Mouse (Mus musculus) frontal cortex, postnatal 25 days (tissue): Measurements from ENCODE around the gene Tspoap1.

ENCODE experiments used
- DNase-seq, 2 experiments: peaks; one replicate each; pipeline ENCODE4 v3.0.0; 2022; ENCODE audit warnings: low spot score in 2 of 2

The Tspoap1 gene

GRCm38 (mm10) chr11:87758957-87759608 is 1.3 kb upstream of the Tspoap1 start:
- no peak for DNase-seq

- peak in 1 of 2 experiments; percentile 37 for DNase-seq
Measured at GRCm38 (mm10) chr11:87759609-87760005, 734 bp upstream of the Tspoap1 start.

DNA sequence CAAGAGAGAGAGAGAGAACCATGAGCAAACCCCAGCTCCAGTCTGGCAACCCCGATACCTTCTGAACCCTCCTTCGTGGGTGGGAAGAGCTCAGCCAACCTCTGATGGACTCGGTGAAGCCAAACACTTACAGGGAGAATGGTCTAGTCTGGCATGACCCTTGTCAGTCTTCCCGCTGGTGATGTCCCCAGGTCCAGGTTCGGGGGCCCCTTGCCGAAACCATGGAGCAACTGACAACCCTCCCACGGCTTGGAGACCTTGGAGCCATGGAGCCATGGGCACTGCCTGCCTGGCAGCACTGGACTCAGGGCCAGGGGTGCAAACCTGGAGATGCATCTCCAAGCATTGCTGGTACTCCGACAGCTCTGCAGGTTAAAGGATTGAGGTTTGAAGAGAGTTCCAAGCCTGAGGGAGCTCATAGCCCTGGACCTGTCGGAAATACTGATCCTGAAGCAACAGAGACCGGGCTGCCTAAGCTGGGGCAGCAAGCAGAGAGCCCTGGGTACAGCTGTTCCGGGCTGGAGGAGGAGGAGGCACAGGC is 910 bp downstream of the Tspoap1 start:
- DNase-seq: no peak

DNA sequence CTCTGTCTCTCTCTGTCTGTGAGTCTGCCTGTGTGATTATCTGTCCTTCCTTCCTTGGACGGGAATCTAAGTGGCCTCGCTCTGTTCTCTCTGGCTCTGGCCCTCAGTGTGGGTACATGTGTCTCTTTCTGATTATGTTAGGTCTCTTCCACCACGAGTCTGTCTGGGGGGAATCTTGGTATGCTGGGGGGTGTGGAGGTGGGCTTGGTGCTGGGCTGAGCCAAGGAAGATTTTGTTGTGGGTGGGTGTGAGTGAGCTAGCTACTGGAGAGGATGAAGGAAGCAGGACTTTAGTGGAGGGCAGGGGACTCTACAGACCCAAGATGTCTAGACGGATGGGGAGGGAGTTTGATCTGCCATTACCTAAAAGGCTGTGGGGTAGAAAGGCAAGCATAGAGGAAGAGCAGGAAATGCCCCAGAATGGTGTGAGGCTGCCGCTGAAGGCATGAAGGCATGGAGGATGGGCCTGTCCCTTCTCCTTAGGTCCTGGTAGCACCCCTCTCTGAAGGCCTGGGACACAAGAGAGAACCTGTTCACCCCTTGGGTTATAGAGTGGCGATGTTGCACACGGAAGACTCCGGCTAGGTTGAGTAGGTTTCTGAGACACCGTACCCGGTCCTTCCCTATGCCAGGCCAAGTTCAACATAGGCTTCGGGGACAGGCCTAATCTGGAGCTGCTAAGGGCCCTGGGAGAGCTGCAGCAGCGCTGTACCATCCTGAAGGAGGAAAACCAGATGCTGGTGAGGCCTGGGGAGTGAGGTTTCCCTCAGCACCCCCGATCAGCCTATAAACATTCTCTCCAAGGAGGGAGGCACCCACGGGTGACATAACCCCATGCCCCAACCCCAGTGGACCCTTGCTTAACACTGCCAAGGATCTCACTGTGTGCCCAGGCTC is 1.7 kb downstream of the Tspoap1 start:
- DNase-seq: no peak

GRCm38 (mm10) chr11:87762702-87763385 is 2.5 kb downstream of the Tspoap1 start:
- DNase-seq: no peak

GRCm38 (mm10) chr11:87763511-87763987 is 3.2 kb downstream of the Tspoap1 start:
- DNase-seq: peak; percentile 68 to 74

DNA sequence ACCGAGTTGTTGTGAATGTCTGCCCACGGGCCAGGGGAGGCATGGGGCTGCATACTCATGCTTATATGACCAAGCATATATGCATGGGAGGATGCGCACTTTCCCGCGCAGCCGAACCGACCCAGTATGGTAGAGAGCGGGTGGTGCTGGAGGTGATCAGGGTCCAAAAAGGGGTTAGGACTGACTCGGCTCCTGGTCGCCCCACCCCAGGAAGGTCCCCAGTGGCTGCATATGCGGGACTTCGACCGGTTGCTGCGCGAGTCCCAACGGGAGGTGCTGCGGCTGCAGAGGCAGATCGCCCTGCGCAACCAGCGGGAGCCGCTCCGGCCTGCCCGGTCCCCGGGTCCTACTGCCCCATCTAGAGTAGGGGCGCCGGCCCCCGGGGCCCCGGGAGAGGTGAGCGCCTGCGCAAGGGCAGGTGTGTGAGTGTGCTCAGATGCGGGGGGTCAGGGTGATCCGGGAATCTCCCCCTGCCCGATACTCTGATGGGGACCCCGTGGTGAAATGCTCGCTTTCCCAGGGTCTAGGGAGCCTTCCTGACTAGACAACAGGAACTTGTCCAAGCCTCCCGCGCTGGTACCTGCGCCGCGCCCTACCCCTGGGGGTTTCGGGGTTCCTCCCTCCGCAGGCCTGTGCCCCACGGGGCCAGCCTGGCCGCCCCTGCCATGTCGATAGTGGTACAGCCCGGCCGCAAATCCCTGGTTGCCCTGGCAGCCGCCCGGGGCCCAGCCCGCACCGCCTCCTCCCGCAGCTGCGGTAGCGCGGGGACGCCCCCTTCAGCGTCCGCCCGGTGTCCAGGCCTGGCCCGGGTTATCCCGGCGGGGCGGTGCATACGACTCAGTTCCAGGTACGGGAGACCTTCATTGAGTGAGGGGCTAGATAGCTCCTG is 3.9 kb downstream of the Tspoap1 start:
- DNase-seq: peak in 1 of 2 experiments; percentile 36

DNA sequence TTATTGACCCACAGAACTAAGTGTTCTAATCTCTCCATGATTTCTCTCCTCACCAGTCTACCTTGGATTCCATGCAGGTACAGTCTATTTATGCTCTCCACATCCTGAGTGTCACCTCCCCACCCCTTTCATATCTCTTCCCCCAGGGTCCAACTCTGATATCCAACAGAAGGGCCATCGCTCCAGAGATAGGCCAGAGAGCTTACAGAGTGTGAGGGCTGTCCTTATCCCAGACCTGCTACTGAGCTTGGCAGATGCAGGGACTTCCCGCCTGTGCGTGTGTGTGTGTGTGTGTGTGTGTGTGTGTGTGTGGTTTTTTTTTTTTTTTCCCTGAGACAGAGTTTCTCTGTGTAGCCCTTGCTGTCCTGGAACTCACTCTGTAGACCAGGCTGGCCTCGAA is 8.4 kb downstream of the Tspoap1 start:
- DNase-seq: no peak

DNA sequence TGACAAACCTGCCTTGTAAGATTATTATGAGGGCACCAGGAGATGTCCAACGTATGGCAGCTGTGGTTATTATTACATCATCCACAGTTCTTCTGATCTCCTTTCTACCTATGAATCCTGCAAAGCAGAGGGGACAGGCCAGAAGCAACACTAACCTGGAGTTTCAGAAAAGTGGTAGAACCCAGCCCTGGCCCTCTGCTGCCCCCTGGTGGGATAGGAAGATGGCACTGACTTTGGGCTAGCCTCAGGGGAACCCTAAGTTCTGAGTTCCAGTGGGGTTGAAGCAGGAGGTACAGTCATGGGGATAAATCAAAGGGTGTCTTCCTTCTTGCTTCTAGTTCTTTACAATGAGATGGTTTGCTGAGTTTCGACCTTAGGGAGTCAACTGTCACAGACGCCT is 10.6 kb downstream of the Tspoap1 start:
- peak in 1 of 2 experiments; percentile 69 for DNase-seq

GRCm38 (mm10) chr11:87772354-87772753 is 12.0 kb downstream of the Tspoap1 start:
- no peak for DNase-seq

- DNase-seq: peak in 1 of 2 experiments; percentile 41
Measured at GRCm38 (mm10) chr11:87778100-87778765, 17.9 kb downstream of the Tspoap1 start.

DNA sequence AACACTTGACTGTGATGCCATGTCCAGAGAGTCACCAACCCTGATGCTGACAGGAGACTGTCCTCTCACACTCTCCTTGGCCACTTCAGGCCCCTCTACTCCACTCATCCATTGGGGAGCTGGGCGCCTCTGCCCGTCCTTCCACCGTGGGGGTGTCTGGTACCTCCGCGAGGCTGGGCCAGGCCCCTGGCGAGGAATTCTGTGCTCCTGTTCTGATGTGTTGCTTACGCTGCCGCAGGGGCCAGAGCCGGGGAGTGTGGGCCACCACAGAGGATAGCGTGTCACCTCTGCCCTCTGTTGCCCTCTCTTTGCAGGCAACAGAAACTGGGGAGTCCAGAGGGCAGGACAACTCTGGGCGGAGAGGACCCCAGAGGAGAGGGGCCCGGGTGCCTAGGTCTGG is 18.6 kb downstream of the Tspoap1 start:
- DNase-seq: no peak

GRCm38 (mm10) chr11:87779392-87779791 is 19.1 kb downstream of the Tspoap1 start:
- peak in 1 of 2 experiments; percentile 4 for DNase-seq

DNA sequence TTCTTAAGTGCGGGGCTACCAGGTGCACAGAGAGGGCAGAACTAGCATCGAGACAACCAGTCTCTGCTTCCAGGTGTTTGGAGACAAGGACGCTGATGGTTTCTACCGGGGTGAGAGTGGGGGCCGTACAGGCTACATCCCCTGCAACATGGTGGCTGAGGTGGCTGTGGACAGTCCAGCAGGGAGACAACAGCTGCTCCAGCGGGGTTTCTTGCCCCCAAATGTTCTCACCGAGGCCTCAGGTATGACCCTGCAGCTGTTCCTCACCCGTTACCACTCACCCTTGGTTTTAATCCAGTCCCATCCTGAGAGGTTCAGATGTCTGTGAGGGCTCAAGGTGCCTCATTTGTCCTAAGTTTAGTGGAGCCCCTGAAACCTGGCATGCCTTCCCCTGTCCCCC is 19.8 kb downstream of the Tspoap1 start:
- no peak for DNase-seq

DNA sequence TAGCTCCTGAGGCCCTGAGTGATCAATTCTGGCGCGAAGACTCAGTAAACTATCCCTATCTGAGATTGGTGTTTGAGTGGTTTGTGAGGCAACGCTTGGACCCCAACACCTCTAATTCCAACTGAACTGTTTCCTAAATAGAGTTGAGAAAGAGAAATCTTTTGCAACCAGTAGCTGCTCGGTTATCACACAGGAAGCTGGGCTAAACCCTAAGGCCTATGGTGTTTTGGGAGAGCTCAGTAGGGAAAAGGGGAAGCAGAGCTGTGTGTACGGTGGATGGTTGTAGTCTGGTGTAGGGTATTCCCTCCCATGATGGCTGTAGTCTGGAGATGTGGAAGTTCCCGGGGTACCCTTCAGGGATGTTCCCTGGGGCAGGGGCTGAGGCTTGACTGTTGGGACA is 29.7 kb downstream of the Tspoap1 start:
- DNase-seq: no peak

GRCm38 (mm10) chr11:87793460-87793859 is 33.1 kb downstream of the Tspoap1 start, which contains the start of gene Mpo:
Gene Mpo (plus strand): TSS chr11:87793581.
- DNase-seq: no peak

DNA sequence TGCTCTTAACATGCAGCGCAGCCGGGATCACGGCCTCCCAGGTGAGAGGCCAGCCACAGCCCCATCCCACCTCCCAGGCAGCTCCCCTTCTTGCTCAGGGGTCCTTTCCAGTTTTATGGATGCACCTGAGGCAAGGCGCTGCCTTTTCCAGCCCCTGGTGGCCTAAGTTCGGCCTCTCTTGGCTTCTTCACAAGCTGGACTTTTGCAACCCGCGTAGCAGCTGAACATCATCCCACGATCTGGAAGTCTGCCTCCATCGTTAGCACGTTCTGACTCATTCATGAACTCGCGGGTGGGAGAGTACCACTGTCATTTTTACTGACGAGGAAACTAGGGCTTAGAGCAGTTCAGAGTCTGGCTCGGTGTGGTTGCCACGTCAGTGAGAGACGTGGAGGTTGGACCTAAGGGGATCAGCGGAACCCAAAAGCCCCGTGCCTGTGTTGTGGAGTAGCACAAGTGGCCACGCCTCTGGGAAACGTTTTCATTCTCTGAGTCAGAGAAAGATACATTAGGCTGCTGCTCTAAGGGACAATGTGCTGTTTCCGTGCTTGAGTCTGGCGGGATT is 41.5 kb downstream of the Tspoap1 start:
- DNase-seq: peak in 1 of 2 experiments; percentile 31

- DNase-seq: no peak
Measured at GRCm38 (mm10) chr11:87802621-87803020, 42.3 kb downstream of the Tspoap1 start.

- DNase-seq: no peak
Measured at GRCm38 (mm10) chr11:87805448-87805847, 45.1 kb downstream of the Tspoap1 start.

DNA sequence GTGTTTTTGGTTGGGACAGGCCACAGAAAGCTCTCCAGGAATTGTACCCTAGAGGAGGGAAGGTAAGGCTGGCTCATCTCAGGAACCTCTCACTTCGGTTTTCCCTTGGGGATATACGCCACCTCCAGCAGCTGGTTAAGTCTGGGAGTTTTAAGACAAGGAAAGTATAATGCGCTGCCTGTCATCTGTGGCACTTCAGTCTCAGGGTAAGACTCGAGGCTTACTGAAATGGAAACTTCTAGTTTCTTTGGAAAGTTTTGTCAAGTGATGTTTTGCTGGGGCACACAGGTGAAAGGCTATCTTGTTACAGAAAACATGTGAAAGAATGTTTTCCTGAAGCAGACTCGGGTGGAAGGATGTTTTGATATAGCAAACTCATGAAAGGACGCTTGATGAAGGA is 47.1 kb downstream of the Tspoap1 start:
- DNase-seq: no peak
